Mouse (Mus musculus) hindbrain, embryonic 10.5 days (tissue): ENCODE results near the gene Foxk1. TPM values are rescaled to one million over a fixed set of nuclear protein-coding genes. Genes with fewer than 3 reads are reported as not detected.

ENCODE experiments used
- DNase-seq: peaks from one replicate; pipeline ENCODE4 v3.0.0-alpha.2; 2017; ENCODE audit warnings: low spot score
- H3K27ac ChIP-seq: fragments of 300-500 bp; sonication (generic); 2 replicates; pipeline ENCODE4 v1.5.1; 2016; ENCODE audit warnings: mild to moderate bottlenecking, moderate library complexity
- H3K27me3 ChIP-seq: fragments of 300-500 bp; sonication (generic); 2 replicates; pipeline ENCODE4 v1.6.1; 2016; ENCODE audit warnings: mild to moderate bottlenecking; ENCODE audit not compliant: poor library complexity, insufficient read depth, severe bottlenecking
- H3K36me3 ChIP-seq: fragments of 300-500 bp; sonication (generic); 2 replicates; pipeline ENCODE4 v1.6.1; 2016; ENCODE audit warnings: mild to moderate bottlenecking, moderate library complexity
- H3K4me1 ChIP-seq: fragments of 300-500 bp; sonication (generic); replicated peaks from 2 replicates; pipeline ENCODE4 v1.6.1; 2016; ENCODE audit warnings: mild to moderate bottlenecking
- H3K4me3 ChIP-seq: fragments of 300-500 bp; sonication (generic); 2 replicates; pipeline ENCODE4 v1.5.1; 2016; ENCODE audit warnings: mild to moderate bottlenecking, moderate library complexity
- H3K9me3 ChIP-seq: fragments of 300-500 bp; sonication (generic); 2 replicates; pipeline ENCODE4 v1.6.1; 2016; ENCODE audit warnings: mild to moderate bottlenecking, moderate library complexity
- WGBS: fragments of 180-500 bp; shearing (Covaris S2); methylation state at CpG from one replicate; pipeline ENCODE4 v1.1.7; 2016; 5-methylcytosine and 5-hydroxymethylcytosine counted together
- polyA plus RNA-seq: library from polyadenylated mRNA; unstranded; fragments of >200 nt; fragmentation: Nextera tagmentation; extraction: Ambion mirVana; gene quantifications from 2 replicates; pipeline ENCODE4 v1.2.1, GENCODE M21; 2016

Gene Foxk1
- polyA plus RNA-seq, 1 experiment from 2014 or later: 5.2 TPM

GRCm38 (mm10) chr5:142374343-142374742, 27.0 kb upstream of the Foxk1 start:
- 94% methylated on average over 9 of the region's 9 CpGs for WGBS
- Histone ChIP-seq H3K4me1 (peaks cover 47% of the 10 kb centered on the region), H3K36me3 (peaks cover 15% of the 10 kb centered on the region), H3K27ac (peak overlapping the region; percentile 96), H3K4me3 (no peak overlapping the region), H3K9me3 (peaks cover 6% of the 10 kb centered on the region), H3K27me3 (no peaks in the 10 kb centered on the region)
- no peak for DNase-seq

- 0 out of 2 replicates have a peak overlapping the region, but pooled peaks have one; percentile 12 for H3K27ac ChIP-seq
- WGBS: 93% methylated on average over 5 of the region's 5 CpGs
- DNase-seq: no peak
Measured at GRCm38 (mm10) chr5:142375641-142376040, 25.7 kb upstream of the Foxk1 start.

GRCm38 (mm10) chr5:142376071-142376470, 25.2 kb upstream of the Foxk1 start:
- Histone ChIP-seq H3K27ac (no peak overlapping the region), H3K27me3 (no peaks in the 10 kb centered on the region), H3K36me3 (peaks cover 7% of the 10 kb centered on the region), H3K4me3 (no peak overlapping the region), H3K4me1 (peaks cover 38% of the 10 kb centered on the region), H3K9me3 (peaks cover 6% of the 10 kb centered on the region)
- 85% methylated on average over 6 of the region's 6 CpGs for WGBS
- no peak for DNase-seq

More at GRCm38 (mm10) chr5:142375641-142376040, 25.7 kb upstream of the Foxk1 start:
- Histone ChIP-seq H3K36me3 (peaks cover 7% of the 10 kb centered on the region), H3K4me3 (no peak overlapping the region), H3K4me1 (peaks cover 42% of the 10 kb centered on the region), H3K27me3 (no peaks in the 10 kb centered on the region), H3K9me3 (peaks cover 6% of the 10 kb centered on the region)

- Histone ChIP-seq H3K27me3 (no peaks in the 10 kb centered on the region), H3K9me3 (peaks cover 11% of the 10 kb centered on the region), H3K4me1 (peaks cover 18% of the 10 kb centered on the region), H3K27ac (peak overlapping the region; percentile 40; the same call in 1 of the 2 replicates), H3K36me3 (peaks cover 7% of the 10 kb centered on the region), H3K4me3 (no peak overlapping the region)
- DNase-seq: no peak
- WGBS: 91% methylated on average over 2 of the region's 2 CpGs
Measured at GRCm38 (mm10) chr5:142378068-142378467, 23.2 kb upstream of the Foxk1 start.

- DNase-seq: peak; percentile 50
- peaks cover 5% of the 10 kb centered on the region; the same call in 1 of the 2 replicates for H3K9me3 ChIP-seq
- no peaks in the 10 kb centered on the region for H3K27me3 ChIP-seq
- WGBS: 52% methylated on average over 6 of the region's 6 CpGs
- peaks cover 26% of the 10 kb centered on the region for H3K4me1 ChIP-seq
- H3K36me3 ChIP-seq: no peaks in the 10 kb centered on the region
- H3K4me3 ChIP-seq: no peak overlapping the region
- H3K27ac ChIP-seq: peak overlapping the region; percentile 50
Measured at GRCm38 (mm10) chr5:142380491-142380890, 20.8 kb upstream of the Foxk1 start.

GRCm38 (mm10) chr5:142384911-142385660, 16.2 kb upstream of the Foxk1 start:
- H3K36me3 ChIP-seq: no peaks in the 10 kb centered on the region
- H3K4me1 ChIP-seq: peaks cover 43% of the 10 kb centered on the region
- H3K27me3 ChIP-seq: no peaks in the 10 kb centered on the region
- H3K9me3 ChIP-seq: peaks cover 5% of the 10 kb centered on the region; the same call in 1 of the 2 replicates
- DNase-seq: peak; percentile 64
- 30% methylated on average over 23 of the region's 23 CpGs for WGBS
- peak overlapping the region; percentile 29; the same call in 1 of the 2 replicates for H3K4me3 ChIP-seq
- H3K27ac ChIP-seq: peak overlapping the region; percentile 89

- no peaks in the 10 kb centered on the region for H3K36me3 ChIP-seq
- H3K4me1 ChIP-seq: peaks cover 44% of the 10 kb centered on the region
- peak overlapping the region; percentile 89 for H3K27ac ChIP-seq
- H3K27me3 ChIP-seq: no peaks in the 10 kb centered on the region
- H3K4me3 ChIP-seq: peak overlapping the region; percentile 7; the same call in 1 of the 2 replicates
- no peak for DNase-seq
- 29% methylated on average over 6 of the region's 6 CpGs for WGBS
- H3K9me3 ChIP-seq: peaks cover 5% of the 10 kb centered on the region; the same call in 1 of the 2 replicates
Measured at GRCm38 (mm10) chr5:142386329-142386728, 15.0 kb upstream of the Foxk1 start.

- peaks cover 51% of the 10 kb centered on the region for H3K4me1 ChIP-seq
- 27% methylated on average over 17 of the region's 17 CpGs for WGBS
- H3K4me3 ChIP-seq: peak overlapping the region; percentile 7; the same call in 1 of the 2 replicates
Measured at GRCm38 (mm10) chr5:142386784-142387680, 14.3 kb upstream of the Foxk1 start.

GRCm38 (mm10) chr5:142387716-142388115, 13.6 kb upstream of the Foxk1 start:
- no peaks in the 10 kb centered on the region for H3K27me3 ChIP-seq
- peak overlapping the region; percentile 89 for H3K27ac ChIP-seq
- H3K9me3 ChIP-seq: no peaks in the 10 kb centered on the region
- H3K36me3 ChIP-seq: no peaks in the 10 kb centered on the region
- WGBS: 74% methylated on average over 4 of the region's 4 CpGs
- H3K4me1 ChIP-seq: peaks cover 58% of the 10 kb centered on the region
- H3K4me3 ChIP-seq: no peak overlapping the region
- DNase-seq: peak; percentile 51

More at GRCm38 (mm10) chr5:142386784-142387680, 14.3 kb upstream of the Foxk1 start:
- peak; percentile 81 for DNase-seq
- H3K36me3 ChIP-seq: no peaks in the 10 kb centered on the region
- H3K27me3 ChIP-seq: no peaks in the 10 kb centered on the region
- peaks cover 4% of the 10 kb centered on the region; the same call in 1 of the 2 replicates for H3K9me3 ChIP-seq
- peak overlapping the region; percentile 89 for H3K27ac ChIP-seq

GRCm38 (mm10) chr5:142391691-142392090, 9.6 kb upstream of the Foxk1 start:
- 45% methylated on average over 5 of the region's 5 CpGs for WGBS
- no peaks in the 10 kb centered on the region for H3K9me3 ChIP-seq
- H3K4me3 ChIP-seq: no peak overlapping the region
- H3K27ac ChIP-seq: peak overlapping the region; percentile 64
- H3K27me3 ChIP-seq: no peaks in the 10 kb centered on the region
- no peak for DNase-seq
- no peaks in the 10 kb centered on the region for H3K36me3 ChIP-seq
- peaks cover 48% of the 10 kb centered on the region for H3K4me1 ChIP-seq

- DNase-seq: no peak
- Histone ChIP-seq H3K4me1 (peaks cover 40% of the 10 kb centered on the region), H3K4me3 (no peak overlapping the region), H3K27me3 (no peaks in the 10 kb centered on the region), H3K9me3 (no peaks in the 10 kb centered on the region), H3K36me3 (no peaks in the 10 kb centered on the region), H3K27ac (peak overlapping the region; percentile 83)
- 91% methylated on average over 6 of the region's 6 CpGs for WGBS
Measured at GRCm38 (mm10) chr5:142394602-142395252, 6.6 kb upstream of the Foxk1 start.

GRCm38 (mm10) chr5:142395909-142396308, 5.4 kb upstream of the Foxk1 start:
- 27% methylated on average over 5 of the region's 5 CpGs for WGBS
- H3K4me1 ChIP-seq: peaks cover 50% of the 10 kb centered on the region
- H3K36me3 ChIP-seq: no peaks in the 10 kb centered on the region
- no peak overlapping the region for H3K4me3 ChIP-seq
- H3K27me3 ChIP-seq: no peaks in the 10 kb centered on the region
- peak overlapping the region; percentile 74 for H3K27ac ChIP-seq
- no peak for DNase-seq
- H3K9me3 ChIP-seq: no peaks in the 10 kb centered on the region
